ENCODE assay signal across 9 mouse cellular contexts in the genomic region with DNA sequence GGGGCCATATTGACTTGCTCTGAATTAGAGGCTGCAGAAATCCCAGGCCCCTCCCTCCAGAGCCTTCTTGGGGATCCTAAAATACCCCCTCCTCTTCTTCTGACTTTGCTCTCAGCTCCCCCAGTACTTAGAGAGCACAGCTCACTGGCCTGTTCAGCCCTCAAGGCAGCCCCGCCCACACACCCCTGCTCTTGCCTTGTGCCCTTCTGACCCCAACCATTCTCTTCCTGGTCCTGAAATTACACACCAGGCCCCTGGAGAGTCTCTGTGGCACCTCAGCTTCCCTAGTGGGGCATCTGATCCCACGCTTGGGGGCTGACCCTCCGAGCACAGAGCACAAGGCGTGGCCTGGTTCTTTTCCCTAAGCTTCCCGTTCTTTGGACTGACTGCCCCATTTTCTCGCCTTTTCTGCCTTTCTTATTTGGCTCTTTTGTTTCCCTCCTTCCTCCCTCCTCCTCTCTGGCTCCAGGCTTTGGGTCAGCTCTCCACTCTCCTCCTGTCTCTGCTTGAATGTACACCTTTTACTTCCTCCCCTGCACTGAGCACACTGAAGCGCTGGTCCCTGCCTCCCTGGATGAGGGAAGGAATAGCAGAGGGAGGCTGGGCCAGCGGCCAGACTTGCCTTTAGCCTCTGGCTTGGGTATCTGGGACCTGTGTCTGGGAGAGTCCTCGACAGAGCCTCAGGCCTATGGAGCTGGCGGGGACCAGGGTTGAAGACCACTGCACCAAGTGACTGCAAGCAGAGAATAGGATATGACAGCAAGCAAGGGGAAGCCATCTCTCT. TPM values are rescaled to one million over a fixed set of nuclear protein-coding genes. Genes with fewer than 3 reads are reported as not detected.
DNase-seq lines count a peak whose midpoint lies in the region; ATAC-seq and TF ChIP-seq lines count a peak whose summit lies in the region.
"Had no signal": no experiment of that assay in that cellular context is flagged by ENCODE, and none has a peak within 500 bp of the region (broad histone marks: within the 10 kb centered on the region; RNA-seq: fewer than 3 reads in every experiment).

No protein-coding gene starts in this region.

- 0 out of 2 replicates have a peak, but pooled peaks cover 3% of the 10 kb centered on the region for H3K4me1 ChIP-seq in forebrain, postnatal 0 days (ENCODE audit: insufficient read depth)
- H3K4me1 ChIP-seq in limb, embryonic 14.5 days (ENCODE audit: control insufficient read depth, insufficient read depth, low read length), result peaks cover 45% of the 10 kb centered on the region

- TF ChIP-seq POLR2A in brain, embryonic 14.5 days (IDR thresholded peaks at IDR 0.05; ENCODE audit: borderline replicate concordance, extremely low read depth, insufficient read depth, insufficient read length, poor library complexity, severe bottlenecking), result no peak
- TF ChIP-seq POLR2A in limb, embryonic 14.5 days (IDR thresholded peaks at IDR 0.05; ENCODE audit: borderline replicate concordance, extremely low read depth, insufficient read depth, insufficient read length), result no peak

- no peak for ATAC-seq in forebrain, postnatal 0 days
- peak; percentile 18; the same call in 1 of the 2 replicates for ATAC-seq in limb, embryonic 14.5 days (ENCODE audit: low FRiP score, low read depth)

- H3K4me3 ChIP-seq in forebrain, postnatal 0 days (ENCODE audit: low read depth, low read length), result no peak overlapping the region
- H3K4me3 ChIP-seq in limb, embryonic 14.5 days (replicated peaks; ENCODE audit: low read length), result no peak overlapping the region

- DNase-seq in kidney, postnatal 10 days, result peak; percentile 38
- no peak for DNase-seq in kidney, postnatal 25 days
- peak; percentile 35 for DNase-seq in brain, embryonic 14.5 days (ENCODE audit: low read depth)
- no peak for DNase-seq in forebrain, postnatal 0 days
- DNase-seq in limb, embryonic 14.5 days (ENCODE audit: low spot score), result no peak
- DNase-seq in thymus, postnatal 14 days, result no peak
- no peak for DNase-seq in layer of hippocampus, postnatal 14 days (ENCODE audit: low spot score in 2 of 2)
- no peak for DNase-seq in cerebellum, adult 11-12 months

- no peak overlapping the region for H3K9ac ChIP-seq in forebrain, postnatal 0 days
- H3K9ac ChIP-seq in limb, embryonic 14.5 days (ENCODE audit: low read depth, low read length, severe bottlenecking), result no peak overlapping the region

- no peaks in the 10 kb centered on the region for H3K9me3 ChIP-seq in forebrain, postnatal 0 days (ENCODE audit: low read length)
- no peaks in the 10 kb centered on the region for H3K9me3 ChIP-seq in limb, embryonic 14.5 days (ENCODE audit: control insufficient read depth, low read length)

- no peaks in the 10 kb centered on the region for H3K36me3 ChIP-seq in forebrain, postnatal 0 days (ENCODE audit: insufficient read depth)
- H3K36me3 ChIP-seq in limb, embryonic 14.5 days (ENCODE audit: control insufficient read depth, insufficient read depth, low read length), result no peaks in the 10 kb centered on the region

- H3K4me2 ChIP-seq in forebrain, postnatal 0 days (ENCODE audit: low read depth), result no peak overlapping the region
- no peak overlapping the region for H3K4me2 ChIP-seq in limb, embryonic 14.5 days (replicated peaks; ENCODE audit: low read depth, low read length, severe bottlenecking)

- H3K27ac ChIP-seq in forebrain, postnatal 0 days (ENCODE audit: low read depth, low read length), result 0 out of 2 replicates have a peak overlapping the region, but pooled peaks have one; percentile 35
- peak overlapping the region; percentile 10; the same call in 1 of the 2 replicates for H3K27ac ChIP-seq in limb, embryonic 14.5 days (replicated peaks; ENCODE audit: low read depth, low read length)

- no peak for TF ChIP-seq CTCF in brain, embryonic 14.5 days (IDR thresholded peaks at IDR 0.05; ENCODE audit: borderline replicate concordance, extremely low read depth, insufficient read depth, insufficient read length)
- TF ChIP-seq CTCF in forebrain, postnatal 0 days (IDR thresholded peaks at IDR 0.05; ENCODE audit: low read depth), result no peak

- no peaks in the 10 kb centered on the region for H3K27me3 ChIP-seq in forebrain, postnatal 0 days (ENCODE audit: insufficient read depth, low read length)
- no peaks in the 10 kb centered on the region for H3K27me3 ChIP-seq in limb, embryonic 14.5 days (ENCODE audit: control insufficient read depth, insufficient read depth, low read length)

- WGBS in forebrain, postnatal 0 days, result 36% methylated on average over 10 of the region's 10 CpGs
- WGBS in limb, embryonic 14.5 days, result 22% methylated on average over 10 of the region's 10 CpGs

RNA-seq across cellular contexts. Expression of a gene that starts 11.0 kb away (rescaled TPM):
- 1.5 and 2.6 TPM in 2 replicates for polyA plus RNA-seq in brain, embryonic 14.5 days (2012; rRNA removed)
- 8.1 and 9.8 TPM in 2 replicates for total RNA-seq in forebrain, postnatal 0 days (2014; rRNA removed)
- polyA plus RNA-seq in forebrain, postnatal 0 days (2015; fragmentation: Nextera tagmentation; extraction: Ambion mirVana), result 3.2 and 5.3 TPM in 2 replicates
- 0.20 and 0.26 TPM in 2 replicates for polyA plus RNA-seq in limb, embryonic 14.5 days (2012; rRNA removed)
- 0.10 and 0.14 TPM in 2 replicates for polyA plus RNA-seq in limb, embryonic 14.5 days (2014; fragmentation: Nextera tagmentation; extraction: Ambion mirVana)
- 10 to 100 TPM; 14.4 to 15.2 TPM for total RNA-seq in layer of hippocampus, postnatal 14 days (2021)
- total RNA-seq: heart, postnatal 10 days had no signal

RNA-seq across cellular contexts. Expression of a gene that starts 19.8 kb away (rescaled TPM):
- 79.0 and 86.6 TPM in 2 replicates for polyA plus RNA-seq in brain, embryonic 14.5 days (2012; rRNA removed)
- 109 and 120 TPM in 2 replicates for total RNA-seq in forebrain, postnatal 0 days (2014; rRNA removed)
- 104 and 118 TPM in 2 replicates for polyA plus RNA-seq in forebrain, postnatal 0 days (2015; fragmentation: Nextera tagmentation; extraction: Ambion mirVana)
- 81.8 and 89.8 TPM in 2 replicates for polyA plus RNA-seq in limb, embryonic 14.5 days (2012; rRNA removed)
- polyA plus RNA-seq in limb, embryonic 14.5 days (2014; fragmentation: Nextera tagmentation; extraction: Ambion mirVana), result 165 and 166 TPM in 2 replicates
- 10 to 100 TPM; 38.1 to 44.4 TPM for total RNA-seq in layer of hippocampus, postnatal 14 days (2021)

RNA-seq across cellular contexts. Expression of a gene that starts 20.4 kb away (rescaled TPM):
- polyA plus RNA-seq in brain, embryonic 14.5 days (2012; rRNA removed), result 19.5 and 25.0 TPM in 2 replicates
- total RNA-seq in forebrain, postnatal 0 days (2014; rRNA removed), result 20.4 and 22.0 TPM in 2 replicates
- 9.4 and 12.1 TPM in 2 replicates for polyA plus RNA-seq in forebrain, postnatal 0 days (2015; fragmentation: Nextera tagmentation; extraction: Ambion mirVana)
- 11.3 and 14.8 TPM in 2 replicates for polyA plus RNA-seq in limb, embryonic 14.5 days (2012; rRNA removed)
- 5.4 and 5.7 TPM in 2 replicates for polyA plus RNA-seq in limb, embryonic 14.5 days (2014; fragmentation: Nextera tagmentation; extraction: Ambion mirVana)
- total RNA-seq in layer of hippocampus, postnatal 14 days (2021), result 10 to 100 TPM; 47.2 to 49.0 TPM

RNA-seq across cellular contexts. Expression of a gene that starts 35.3 kb away (rescaled TPM):
- 8.4 and 8.7 TPM in 2 replicates for polyA plus RNA-seq in brain, embryonic 14.5 days (2012; rRNA removed)
- 4.1 and 5.4 TPM in 2 replicates for total RNA-seq in forebrain, postnatal 0 days (2014; rRNA removed)
- polyA plus RNA-seq in forebrain, postnatal 0 days (2015; fragmentation: Nextera tagmentation; extraction: Ambion mirVana), result 3.3 and 4.5 TPM in 2 replicates
- 3.8 and 5.0 TPM in 2 replicates for polyA plus RNA-seq in limb, embryonic 14.5 days (2012; rRNA removed)
- 1.7 and 2.0 TPM in 2 replicates for polyA plus RNA-seq in limb, embryonic 14.5 days (2014; fragmentation: Nextera tagmentation; extraction: Ambion mirVana)
- total RNA-seq in layer of hippocampus, postnatal 14 days (2021), result 10 to 100 TPM; 11.5 to 12.4 TPM

RNA-seq across cellular contexts. Expression of a gene that starts 45.0 kb away (rescaled TPM):
- 50.1 and 55.9 TPM in 2 replicates for polyA plus RNA-seq in brain, embryonic 14.5 days (2012; rRNA removed)
- total RNA-seq in forebrain, postnatal 0 days (2014; rRNA removed), result 22.0 and 23.4 TPM in 2 replicates
- 18.1 and 20.7 TPM in 2 replicates for polyA plus RNA-seq in forebrain, postnatal 0 days (2015; fragmentation: Nextera tagmentation; extraction: Ambion mirVana)
- 37.0 and 45.2 TPM in 2 replicates for polyA plus RNA-seq in limb, embryonic 14.5 days (2012; rRNA removed)
- polyA plus RNA-seq in limb, embryonic 14.5 days (2014; fragmentation: Nextera tagmentation; extraction: Ambion mirVana), result 22.9 and 23.7 TPM in 2 replicates
- total RNA-seq in layer of hippocampus, postnatal 14 days (2021), result 10 to 100 TPM; 20.9 to 24.4 TPM

Comparison
In these comparisons a context has a peak if more than half of its experiments do, and no peak if none do; other contexts are left out.
1. DNase-seq: peak in kidney, postnatal 10 days (single experiment) and brain, embryonic 14.5 days (single experiment); none in kidney, postnatal 25 days (0 of 2), forebrain, postnatal 0 days (single experiment), limb, embryonic 14.5 days (single experiment), thymus, postnatal 14 days (single experiment), layer of hippocampus, postnatal 14 days (0 of 2) and cerebellum, adult 11-12 months (single experiment).